Mouse (Mus musculus) CH12.LX (cell line): Measurements from ENCODE around the gene Sort1.

Experiments
- CTCF ChIP-seq, 2 experiments: IDR thresholded peaks in 1 of 2; conservative IDR thresholded peaks in 1 of 2; 2 replicates each; pipeline ENCODE4 v1.5.1; 2011 to 2012; ENCODE audit warnings: low read depth in 2 of 2, low read length in 2 of 2, improper control_type of control experiment in 1 of 2, inconsistent platforms in 1 of 2, mild to moderate bottlenecking in 1 of 2, moderate library complexity in 1 of 2
- ELF1 ChIP-seq: IDR thresholded peaks from 2 replicates; pipeline ENCODE4 v1.6.1; 2014; ENCODE audit warnings: low read depth, mild to moderate bottlenecking, inconsistent platforms, low read length, improper control_type of control experiment
- POLR2A ChIP-seq: IDR thresholded peaks from 2 replicates; pipeline ENCODE4 v1.6.1; 2011; ENCODE audit warnings: low read depth, mild to moderate bottlenecking, improper control_type of control experiment, low read length

GRCm38 (mm10) chr3:108285078-108285711 lies 1.3 kb downstream of the Sort1 start:
- TF ChIP-seq CTCF (conservative IDR thresholded peaks at IDR 0.05 in 1 of 2, IDR thresholded peaks at IDR 0.05 in 1 of 2; ENCODE audit: low read depth in 2 of 2, low read length in 2 of 2) (no peak), POLR2A (no peak), ELF1 (no peak)
